In the genomic region with DNA sequence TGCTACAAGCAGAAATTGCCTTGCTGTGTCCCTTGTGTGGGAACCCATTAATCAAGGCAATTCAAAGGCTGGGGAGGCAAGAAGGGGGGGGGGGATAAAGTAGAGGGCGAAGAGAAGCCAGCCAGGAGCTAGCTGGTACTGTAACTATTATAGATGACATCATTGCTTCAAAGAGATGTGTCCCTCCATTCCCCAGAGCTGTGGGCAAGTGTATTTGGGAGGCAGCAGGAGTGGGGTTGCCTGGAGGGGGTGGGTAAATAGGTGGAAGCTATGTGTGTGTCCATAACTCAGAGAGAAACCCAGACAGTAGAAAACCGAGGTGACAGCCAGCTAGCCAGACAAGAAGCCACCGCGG, we compare ENCODE assay signal across 9 mouse cellular contexts. TPM values are rescaled to one million over a fixed set of nuclear protein-coding genes. Genes with fewer than 3 reads are reported as not detected.
A peak's percentile ranks its signal among the peaks of the same experiment; 100 is the strongest.
DNase-seq lines count a peak whose midpoint lies in the region; ATAC-seq and TF ChIP-seq lines count a peak whose summit lies in the region.
"Had no signal": no experiment of that assay in that cellular context is flagged by ENCODE, and none has a peak within 500 bp of the region (broad histone marks: within the 10 kb centered on the region; RNA-seq: fewer than 3 reads in every experiment).

No protein-coding gene starts in this region.

- peak overlapping the region; percentile 70 for H3K4me3 ChIP-seq in gastrocnemius, adult 2 months
- H3K4me3 ChIP-seq in CH12.LX (replicated peaks in 1 of 3; ENCODE audit: low read depth in 2 of 3, low read length in 2 of 3, poor library complexity in 1 of 3), result peak overlapping the region in 1 of 3 experiments; percentile 44
- H3K4me3 ChIP-seq in hindbrain, embryonic 11.5 days (ENCODE audit: low read depth, low read length), result peak overlapping the region; percentile 43
- H3K4me3 ChIP-seq in midbrain, embryonic 10.5 days, result peak overlapping the region; percentile 61

- no peak for TF ChIP-seq EP300 in CH12.LX (IDR thresholded peaks at IDR 0.05; ENCODE audit: low read length)

- no peak for ATAC-seq in hindbrain, embryonic 11.5 days (ENCODE audit: low FRiP score)

- H3K36me3 ChIP-seq in CH12.LX (replicated peaks in 1 of 2; ENCODE audit: control insufficient read depth in 1 of 2, insufficient read depth in 1 of 2, low read length in 1 of 2), result no peaks in the 10 kb centered on the region
- no peaks in the 10 kb centered on the region for H3K36me3 ChIP-seq in hindbrain, embryonic 11.5 days (ENCODE audit: control insufficient read depth, insufficient read depth, low read length)
- H3K36me3 ChIP-seq in midbrain, embryonic 10.5 days, result no peaks in the 10 kb centered on the region

- no peak for DNase-seq in gastrocnemius, adult 2 months
- no peak for DNase-seq in gastrocnemius, postnatal 25 days
- no peak for DNase-seq in CH12.LX (ENCODE audit: extremely low read depth)
- no peak for DNase-seq in hindbrain, embryonic 11.5 days (ENCODE audit: low spot score)
- DNase-seq in midbrain, embryonic 10.5 days (ENCODE audit: low spot score), result no peak
- no peak for DNase-seq in thymus, adult 18-20 months
- DNase-seq in spleen, postnatal 4 days (ENCODE audit: low spot score in 2 of 2), result no peak
- DNase-seq in gastrocnemius, postnatal 4 days (ENCODE audit: low spot score in 2 of 2), result no peak
- DNase-seq: adrenal gland, adult 8-10 months had no signal

- in situ Hi-C loops in CH12.LX (cut with MboI; ENCODE audit: low pct_ligation_motif_present, low pct_unique_long_range_greater_than_20kb, low sequenced_read_pairs), result no loop called here

- H3K9ac ChIP-seq in CH12.LX (ENCODE audit: insufficient read depth, low read depth), result no peak overlapping the region
- H3K9ac ChIP-seq in hindbrain, embryonic 11.5 days (ENCODE audit: low read depth, low read length), result peak overlapping the region; percentile 27; the same call in 1 of the 2 replicates

- intact Hi-C loops in gastrocnemius, adult 2 months (cut with DNase I), result loop anchor here (5.0 kb wide), 1 partner anchor 59 kb away; no protein-coding TSS in a partner anchor

- H3K27ac ChIP-seq in gastrocnemius, adult 2 months, result peak overlapping the region; percentile 43; the same call in 1 of the 2 replicates
- H3K27ac ChIP-seq in CH12.LX (ENCODE audit: insufficient read depth, low read depth), result no peak overlapping the region
- H3K27ac ChIP-seq in hindbrain, embryonic 11.5 days (ENCODE audit: low read depth, low read length), result no peak overlapping the region
- peak overlapping the region; percentile 69; the same call in 1 of the 2 replicates for H3K27ac ChIP-seq in midbrain, embryonic 10.5 days (replicated peaks)

- TF ChIP-seq RAD21 in CH12.LX (IDR thresholded peaks at IDR 0.05; ENCODE audit: low read depth, low read length), result no peak

- H3K4me2 ChIP-seq in CH12.LX (ENCODE audit: insufficient read depth, low read depth, poor library complexity, severe bottlenecking), result peak overlapping the region; percentile 87
- H3K4me2 ChIP-seq in hindbrain, embryonic 11.5 days (replicated peaks; ENCODE audit: low read depth, low read length), result peak overlapping the region; percentile 74

- dilution Hi-C loops in CH12.LX (cut with MboI; ENCODE audit: extremely low pct_ligation_motif_present, extremely low pct_unique_long_range_greater_than_20kb, low sequenced_read_pairs), result no loop called here

- peaks cover 5% of the 10 kb centered on the region in 2 experiments; a peak in 1 of 4 replicates for H3K4me1 ChIP-seq in CH12.LX (ENCODE audit: control insufficient read depth in 1 of 2, insufficient read depth in 2 of 2)
- H3K4me1 ChIP-seq in hindbrain, embryonic 11.5 days (replicated peaks; ENCODE audit: control insufficient read depth, insufficient read depth, low read length), result 0 out of 2 replicates have a peak, but pooled peaks cover 4% of the 10 kb centered on the region
- peaks cover 26% of the 10 kb centered on the region for H3K4me1 ChIP-seq in midbrain, embryonic 10.5 days

- TF ChIP-seq POLR2A in CH12.LX (IDR thresholded peaks at IDR 0.05; ENCODE audit: low read depth, low read length), result no peak

- H3K27me3 ChIP-seq in CH12.LX (replicated peaks), result no peaks in the 10 kb centered on the region
- no peaks in the 10 kb centered on the region; the same call in 1 of the 2 replicates for H3K27me3 ChIP-seq in hindbrain, embryonic 11.5 days (ENCODE audit: control insufficient read depth, insufficient read depth, low read length)
- peaks cover 28% of the 10 kb centered on the region for H3K27me3 ChIP-seq in midbrain, embryonic 10.5 days (ENCODE audit: low read depth, poor library complexity, severe bottlenecking)

- no peaks in the 10 kb centered on the region for H3K9me3 ChIP-seq in CH12.LX (replicated peaks; ENCODE audit: low read length)
- H3K9me3 ChIP-seq in hindbrain, embryonic 11.5 days (ENCODE audit: control insufficient read depth, low read length), result no peaks in the 10 kb centered on the region
- no peaks in the 10 kb centered on the region for H3K9me3 ChIP-seq in midbrain, embryonic 10.5 days (replicated peaks)

- no peak for TF ChIP-seq CTCF in gastrocnemius, adult 2 months (IDR thresholded peaks at IDR 0.05)
- no peak for TF ChIP-seq CTCF in CH12.LX (conservative IDR thresholded peaks at IDR 0.05 in 1 of 2, IDR thresholded peaks at IDR 0.05 in 1 of 2; ENCODE audit: low read depth in 2 of 2, low read length in 2 of 2)

- H3K79me2 ChIP-seq in CH12.LX (replicated peaks; ENCODE audit: control insufficient read depth, extremely low read depth, insufficient read depth, poor library complexity, severe bottlenecking), result no peaks in the 10 kb centered on the region

- 9% methylated on average over 4 of the region's 4 CpGs for WGBS in hindbrain, embryonic 11.5 days
- 7% methylated on average over 4 of the region's 4 CpGs for WGBS in midbrain, embryonic 10.5 days

TF ChIP-seq in CH12.LX, 34 proteins besides CTCF, POLR2A, EP300 and RAD21:
- TF ChIP-seq SIN3A (IDR thresholded peaks at IDR 0.05; ENCODE audit: low read length), result no peak
- TF ChIP-seq NELFE (IDR thresholded peaks at IDR 0.05; ENCODE audit: low read depth, low read length), result no peak
- TF ChIP-seq USF2 (conservative IDR thresholded peaks at IDR 0.05; ENCODE audit: low read depth, low read length), result no peak
- no peak for TF ChIP-seq GABPA (IDR thresholded peaks at IDR 0.05; ENCODE audit: insufficient replicate concordance, low read depth, low read length)
- no peak for TF ChIP-seq MYC (IDR thresholded peaks at IDR 0.05; ENCODE audit: low read depth, low read length)
- no peak for TF ChIP-seq TBP (conservative IDR thresholded peaks at IDR 0.05; ENCODE audit: low read depth, low read length)
- TF ChIP-seq USF1 (IDR thresholded peaks at IDR 0.05; ENCODE audit: low read depth, low read length), result no peak
- TF ChIP-seq MAZ (IDR thresholded peaks at IDR 0.05; ENCODE audit: low read depth, low read length), result no peak
- no peak for TF ChIP-seq KAT2A (IDR thresholded peaks at IDR 0.05; ENCODE audit: insufficient replicate concordance, low read length)
- no peak for TF ChIP-seq ZC3H11A (IDR thresholded peaks at IDR 0.05; ENCODE audit: low read depth, low read length)
- TF ChIP-seq IRF4 (IDR thresholded peaks at IDR 0.05; ENCODE audit: low read depth, low read length), result no peak
- no peak for TF ChIP-seq ZMIZ1 (IDR thresholded peaks at IDR 0.05; ENCODE audit: low read depth, low read length)
- TF ChIP-seq MAFK (IDR thresholded peaks at IDR 0.05; ENCODE audit: insufficient replicate concordance, low read length), result no peak
- TF ChIP-seq SMC3 (IDR thresholded peaks at IDR 0.05; ENCODE audit: low read depth, low read length), result no peak
- TF ChIP-seq NRF1 (IDR thresholded peaks at IDR 0.05; ENCODE audit: low read depth, low read length), result no peak
- TF ChIP-seq TCF12 (IDR thresholded peaks at IDR 0.05; ENCODE audit: low read depth, low read length), result no peak
- no peak for TF ChIP-seq RCOR1 (conservative IDR thresholded peaks at IDR 0.05; ENCODE audit: low read depth, low read length)
- no peak for TF ChIP-seq MAX (IDR thresholded peaks at IDR 0.05; ENCODE audit: low read length)
- no peak for TF ChIP-seq ZNF384 (IDR thresholded peaks at IDR 0.05; ENCODE audit: low read depth, low read length)
- TF ChIP-seq JUND (conservative IDR thresholded peaks at IDR 0.05; ENCODE audit: low read depth, low read length), result no peak

RNA-seq across cellular contexts. Expression of a gene that starts 0.3 kb away (rescaled TPM):
- 1 to 10 TPM in 1 of 2 experiments, under 1 TPM in 1; 0.64 to 2.4 TPM for total RNA-seq in gastrocnemius, adult 2 months (2021)
- 1 to 10 TPM; 1.9 to 4.4 TPM for total RNA-seq in gastrocnemius, postnatal 25 days (2021)
- total RNA-seq in CH12.LX (2012; rRNA removed) (0.34 and 0.50 TPM in 2 replicates), CH12.LX (2014; rRNA removed) (0.07 and 0.08 TPM in 2 replicates)
- not detected in 2 replicates for polyA plus RNA-seq in CH12.LX (2012; ENCODE audit: insufficient read length, low read depth)
- 22.5 and 23.5 TPM in 2 replicates for polyA plus RNA-seq in hindbrain, embryonic 11.5 days (2014; fragmentation: Nextera tagmentation; extraction: Ambion mirVana)
- polyA plus RNA-seq in midbrain, embryonic 10.5 days (2016; fragmentation: Nextera tagmentation; extraction: Ambion mirVana), result 5.4 and 11.7 TPM in 2 replicates
- 10 to 100 TPM; 44.8 to 59.4 TPM for total RNA-seq in gastrocnemius, postnatal 4 days (2021)

Comparison
In these comparisons a context has a peak if more than half of its experiments do, and no peak if none do; other contexts are left out.
1. RNA of a gene that starts 0.3 kb away (total RNA-seq): 44.8 to 59.4 TPM in gastrocnemius, postnatal 4 days; 1.9 to 4.4 TPM in gastrocnemius, postnatal 25 days, 0.64 to 2.4 TPM in gastrocnemius, adult 2 months and 0.07 to 0.50 TPM in CH12.LX; every median in the first group is over 4 times any median in the second.
2. H3K27ac ChIP-seq: peak in gastrocnemius, adult 2 months (single experiment) and midbrain, embryonic 10.5 days (single experiment); none in CH12.LX (single experiment) and hindbrain, embryonic 11.5 days (single experiment).